Mouse (Mus musculus): Measurements from ENCODE around the gene Zfp777.

Gene Zfp777

GRCm38 (mm10) chr6:48048426-48049272 is at the start of gene Zfp777:
Gene Zfp777 (minus strand): TSS chr6:48048911.
- peak; percentile 66 to 80 for DNase-seq (ENCODE audit: low spot score in 2 of 2)

GRCm38 (mm10) chr6:48086957-48087715 is 38.4 kb upstream of the Zfp777 start:
- DNase-seq (ENCODE audit: low spot score in 2 of 2) = no peak

- DNase-seq (ENCODE audit: low spot score in 2 of 2) = peak; percentile 92 to 93
Measured at GRCm38 (mm10) chr6:48086471-48086878, 37.8 kb upstream of the Zfp777 start, which contains the start of gene Zfp746. Gene Zfp746 (minus strand): TSS chr6:48086593.

GRCm38 (mm10) chr6:48085521-48086404 is 37.1 kb upstream of the Zfp777 start:
- peak; percentile 59 to 61 for DNase-seq (ENCODE audit: low spot score in 2 of 2)

- DNase-seq (ENCODE audit: low spot score in 2 of 2) = no peak
Measured at GRCm38 (mm10) chr6:48083733-48084191, 35.1 kb upstream of the Zfp777 start.

- no peak for DNase-seq (ENCODE audit: low spot score in 2 of 2)
Measured at GRCm38 (mm10) chr6:48081952-48082351, 33.2 kb upstream of the Zfp777 start.

- no peak for DNase-seq (ENCODE audit: low spot score in 2 of 2)
Measured at GRCm38 (mm10) chr6:48081021-48081420, 32.3 kb upstream of the Zfp777 start.

GRCm38 (mm10) chr6:48073316-48073715 is 24.6 kb upstream of the Zfp777 start:
- no peak for DNase-seq (ENCODE audit: low spot score in 2 of 2)

GRCm38 (mm10) chr6:48067492-48067891 is 18.8 kb upstream of the Zfp777 start:
- no peak for DNase-seq (ENCODE audit: low spot score in 2 of 2)

GRCm38 (mm10) chr6:48065587-48066075 is 16.9 kb upstream of the Zfp777 start:
- DNase-seq (ENCODE audit: low spot score in 2 of 2) = no peak

GRCm38 (mm10) chr6:48064451-48064850 is 15.7 kb upstream of the Zfp777 start:
- DNase-seq (ENCODE audit: low spot score in 2 of 2) = no peak

- DNase-seq (ENCODE audit: low spot score in 2 of 2) = no peak
Measured at GRCm38 (mm10) chr6:48063940-48064339, 15.2 kb upstream of the Zfp777 start.

GRCm38 (mm10) chr6:48060895-48061294 is 12.2 kb upstream of the Zfp777 start:
- no peak for DNase-seq (ENCODE audit: low spot score in 2 of 2)

- DNase-seq (ENCODE audit: low spot score in 2 of 2) = no peak
Measured at GRCm38 (mm10) chr6:48060421-48060820, 11.7 kb upstream of the Zfp777 start.

- no peak for DNase-seq (ENCODE audit: low spot score in 2 of 2)
Measured at GRCm38 (mm10) chr6:48052136-48052535, 3.4 kb upstream of the Zfp777 start.

GRCm38 (mm10) chr6:48051666-48052065 is 3.0 kb upstream of the Zfp777 start:
- DNase-seq (ENCODE audit: low spot score in 2 of 2) = no peak

- no peak for DNase-seq (ENCODE audit: low spot score in 2 of 2)
Measured at GRCm38 (mm10) chr6:48049273-48050065, 758 bp upstream of the Zfp777 start.

- DNase-seq (ENCODE audit: low spot score in 2 of 2) = peak; percentile 22 to 24
Measured at GRCm38 (mm10) chr6:48047450-48048351, 1.0 kb downstream of the Zfp777 start.

GRCm38 (mm10) chr6:48047114-48047449 is 1.6 kb downstream of the Zfp777 start:
- DNase-seq (ENCODE audit: low spot score in 2 of 2) = no peak

GRCm38 (mm10) chr6:48032661-48033060 is 16.1 kb downstream of the Zfp777 start:
- DNase-seq (ENCODE audit: low spot score in 2 of 2) = no peak
